Mouse (Mus musculus): ENCODE measurements around the gene Csnk1e. TPM values are rescaled to one million over a fixed set of nuclear protein-coding genes. Genes with fewer than 3 reads are reported as not detected.
A peak's percentile ranks its signal among the peaks of the same experiment; 100 is the strongest.

Gene Csnk1e
- polyA plus RNA-seq, 1 experiment from 2014 or later, result 81.0 TPM

GRCm38 (mm10) chr15:79441331-79442256, 13.8 kb downstream of the Csnk1e start:
- H3K9me3 ChIP-seq, result no peaks in the 10 kb centered on the region
- H3K27me3 ChIP-seq, result no peaks in the 10 kb centered on the region
- H3K4me3 ChIP-seq, result peak overlapping the region; percentile 92
- H3K9ac ChIP-seq, result peak overlapping the region; percentile 96
- H3K4me2 ChIP-seq, result peak overlapping the region; percentile 65
- peaks cover 14% of the 10 kb centered on the region for H3K36me3 ChIP-seq
- peak; percentile 52; the same call in 1 of the 2 replicates for ATAC-seq (ENCODE audit: insufficient number of reproducible peaks, low FRiP score, low TSS enrichment, low read depth)
- H3K4me1 ChIP-seq, result peaks cover 66% of the 10 kb centered on the region
- under 1% methylated on average over 70 of the region's 107 CpGs for WGBS
- peak overlapping the region; percentile 94 for H3K27ac ChIP-seq

- 11% methylated on average over 11 of the region's 11 CpGs for WGBS
Measured at GRCm38 (mm10) chr15:79440651-79441330, 14.6 kb downstream of the Csnk1e start.

GRCm38 (mm10) chr15:79440223-79440622, 15.1 kb downstream of the Csnk1e start:
- no peaks in the 10 kb centered on the region for H3K9me3 ChIP-seq
- H3K36me3 ChIP-seq, result peaks cover 28% of the 10 kb centered on the region
- H3K27me3 ChIP-seq, result no peaks in the 10 kb centered on the region
- H3K27ac ChIP-seq, result peak overlapping the region; percentile 94; the same call in 1 of the 2 replicates
- H3K4me1 ChIP-seq, result peaks cover 76% of the 10 kb centered on the region
- peak overlapping the region; percentile 65 for H3K4me2 ChIP-seq
- ATAC-seq (ENCODE audit: insufficient number of reproducible peaks, low FRiP score, low TSS enrichment, low read depth), result no peak
- 69% methylated on average over 4 of the region's 4 CpGs for WGBS
- H3K4me3 ChIP-seq, result peak overlapping the region; percentile 92
- H3K9ac ChIP-seq, result 0 out of 2 replicates have a peak overlapping the region, but pooled peaks have one; percentile 96

More at GRCm38 (mm10) chr15:79440651-79441330, 14.6 kb downstream of the Csnk1e start:
- no peaks in the 10 kb centered on the region for H3K27me3 ChIP-seq
- H3K4me3 ChIP-seq, result peak overlapping the region; percentile 92
- H3K36me3 ChIP-seq, result peaks cover 22% of the 10 kb centered on the region
- no peak for ATAC-seq (ENCODE audit: insufficient number of reproducible peaks, low FRiP score, low TSS enrichment, low read depth)
- peaks cover 71% of the 10 kb centered on the region for H3K4me1 ChIP-seq
- H3K27ac ChIP-seq, result peak overlapping the region; percentile 94
- peak overlapping the region; percentile 96 for H3K9ac ChIP-seq
- H3K4me2 ChIP-seq, result peak overlapping the region; percentile 65
- H3K9me3 ChIP-seq, result no peaks in the 10 kb centered on the region

GRCm38 (mm10) chr15:79439386-79439785, 16.0 kb downstream of the Csnk1e start:
- peaks cover 36% of the 10 kb centered on the region for H3K36me3 ChIP-seq
- no peak for ATAC-seq (ENCODE audit: insufficient number of reproducible peaks, low FRiP score, low TSS enrichment, low read depth)
- no peak overlapping the region for H3K4me3 ChIP-seq

GRCm38 (mm10) chr15:79438816-79439215, 16.6 kb downstream of the Csnk1e start:
- H3K27me3 ChIP-seq, result no peaks in the 10 kb centered on the region
- H3K4me1 ChIP-seq, result peaks cover 73% of the 10 kb centered on the region
- no peak overlapping the region for H3K9ac ChIP-seq
- no peak overlapping the region for H3K27ac ChIP-seq
- H3K9me3 ChIP-seq, result no peaks in the 10 kb centered on the region
- H3K4me3 ChIP-seq, result no peak overlapping the region
- WGBS, result 51% methylated on average over 8 of the region's 8 CpGs
- no peak for ATAC-seq (ENCODE audit: insufficient number of reproducible peaks, low FRiP score, low TSS enrichment, low read depth)
- no peak overlapping the region for H3K4me2 ChIP-seq
- peaks cover 42% of the 10 kb centered on the region for H3K36me3 ChIP-seq

More at GRCm38 (mm10) chr15:79439386-79439785, 16.0 kb downstream of the Csnk1e start:
- no peaks in the 10 kb centered on the region for H3K9me3 ChIP-seq
- no peak overlapping the region for H3K9ac ChIP-seq
- H3K4me1 ChIP-seq, result peaks cover 76% of the 10 kb centered on the region
- 0 out of 2 replicates have a peak overlapping the region, but pooled peaks have one; percentile 65 for H3K4me2 ChIP-seq
- H3K27ac ChIP-seq, result no peak overlapping the region
- no peaks in the 10 kb centered on the region for H3K27me3 ChIP-seq
- 70% methylated on average over 4 of the region's 4 CpGs for WGBS

- H3K9me3 ChIP-seq, result no peaks in the 10 kb centered on the region
- peaks cover 44% of the 10 kb centered on the region for H3K36me3 ChIP-seq
- H3K27ac ChIP-seq, result no peak overlapping the region
- no peak overlapping the region for H3K9ac ChIP-seq
- H3K4me2 ChIP-seq, result no peak overlapping the region
- no peak overlapping the region for H3K4me3 ChIP-seq
- 67% methylated on average over 6 of the region's 6 CpGs for WGBS
- peaks cover 68% of the 10 kb centered on the region for H3K4me1 ChIP-seq
- ATAC-seq (ENCODE audit: insufficient number of reproducible peaks, low FRiP score, low TSS enrichment, low read depth), result no peak
- no peaks in the 10 kb centered on the region for H3K27me3 ChIP-seq
Measured at GRCm38 (mm10) chr15:79438209-79438810, 17.1 kb downstream of the Csnk1e start.

- no peak for ATAC-seq (ENCODE audit: insufficient number of reproducible peaks, low FRiP score, low TSS enrichment, low read depth)
- Histone ChIP-seq H3K4me2 (no peak overlapping the region), H3K27ac (no peak overlapping the region), H3K4me3 (no peak overlapping the region), H3K9ac (no peak overlapping the region), H3K36me3 (peaks cover 45% of the 10 kb centered on the region), H3K9me3 (no peaks in the 10 kb centered on the region), H3K4me1 (peaks cover 62% of the 10 kb centered on the region), H3K27me3 (no peaks in the 10 kb centered on the region)
- 86% methylated on average over 12 of the region's 12 CpGs for WGBS
Measured at GRCm38 (mm10) chr15:79437541-79438208, 17.7 kb downstream of the Csnk1e start.

GRCm38 (mm10) chr15:79436481-79436921, 18.9 kb downstream of the Csnk1e start:
- Histone ChIP-seq H3K36me3 (peaks cover 56% of the 10 kb centered on the region), H3K4me1 (peaks cover 56% of the 10 kb centered on the region)
- WGBS, result 72% methylated on average over 7 of the region's 7 CpGs

GRCm38 (mm10) chr15:79435191-79435671, 20.1 kb downstream of the Csnk1e start:
- 62% methylated on average over 7 of the region's 7 CpGs for WGBS
- no peaks in the 10 kb centered on the region for H3K27me3 ChIP-seq
- H3K4me1 ChIP-seq, result peaks cover 51% of the 10 kb centered on the region
- no peak overlapping the region for H3K4me2 ChIP-seq
- ATAC-seq (ENCODE audit: insufficient number of reproducible peaks, low FRiP score, low TSS enrichment, low read depth), result no peak
- H3K36me3 ChIP-seq, result peaks cover 68% of the 10 kb centered on the region
- H3K27ac ChIP-seq, result peak overlapping the region; percentile 39
- no peak overlapping the region for H3K4me3 ChIP-seq
- H3K9me3 ChIP-seq, result no peaks in the 10 kb centered on the region
- no peak overlapping the region for H3K9ac ChIP-seq

More at GRCm38 (mm10) chr15:79436481-79436921, 18.9 kb downstream of the Csnk1e start:
- ATAC-seq (ENCODE audit: insufficient number of reproducible peaks, low FRiP score, low TSS enrichment, low read depth), result no peak
- H3K27ac ChIP-seq, result no peak overlapping the region; the same call in 1 of the 2 replicates
- no peaks in the 10 kb centered on the region for H3K27me3 ChIP-seq
- no peak overlapping the region for H3K9ac ChIP-seq
- no peak overlapping the region for H3K4me3 ChIP-seq
- H3K9me3 ChIP-seq, result no peaks in the 10 kb centered on the region
- no peak overlapping the region for H3K4me2 ChIP-seq

- no peaks in the 10 kb centered on the region for H3K9me3 ChIP-seq
- H3K36me3 ChIP-seq, result peaks cover 88% of the 10 kb centered on the region
- H3K27me3 ChIP-seq, result no peaks in the 10 kb centered on the region
- H3K27ac ChIP-seq, result peak overlapping the region; percentile 58
- no peak overlapping the region for H3K4me3 ChIP-seq
- ATAC-seq (ENCODE audit: insufficient number of reproducible peaks, low FRiP score, low TSS enrichment, low read depth), result no peak
- H3K4me1 ChIP-seq, result peaks cover 29% of the 10 kb centered on the region
- 60% methylated on average over 21 of the region's 21 CpGs for WGBS
- H3K9ac ChIP-seq, result no peak overlapping the region
- H3K4me2 ChIP-seq, result no peak overlapping the region
Measured at GRCm38 (mm10) chr15:79432892-79433291, 22.5 kb downstream of the Csnk1e start.

GRCm38 (mm10) chr15:79432328-79432727, 23.0 kb downstream of the Csnk1e start:
- WGBS, result 83% methylated on average over 11 of the region's 11 CpGs
- peak overlapping the region; percentile 58; the same call in 1 of the 2 replicates for H3K27ac ChIP-seq
- no peaks in the 10 kb centered on the region for H3K27me3 ChIP-seq
- H3K4me1 ChIP-seq, result peaks cover 24% of the 10 kb centered on the region
- no peak overlapping the region for H3K4me2 ChIP-seq
- H3K9ac ChIP-seq, result no peak overlapping the region
- H3K4me3 ChIP-seq, result no peak overlapping the region
- no peaks in the 10 kb centered on the region for H3K9me3 ChIP-seq
- peaks cover 88% of the 10 kb centered on the region for H3K36me3 ChIP-seq
- ATAC-seq (ENCODE audit: insufficient number of reproducible peaks, low FRiP score, low TSS enrichment, low read depth), result no peak
